Mouse (Mus musculus) limb, embryonic 13.5 days (tissue): ENCODE results near the gene Ptges3l. TPM values are rescaled to one million over a fixed set of nuclear protein-coding genes. Genes with fewer than 3 reads are reported as not detected.
"Not testable (repeated sequence)": the region's sequence is repeated elsewhere in the genome, so short reads cannot be mapped to it uniquely, and the experiment has no call there.

Source experiments
- ATAC-seq: fragments of 200-750 bp; cut with Nextera tagmentation; 2 replicates; pipeline ENCODE4 v1.8.0; 2017; ENCODE audit warnings: low read depth, moderate number of reproducible peaks, moderate TSS enrichment; ENCODE audit not compliant: low FRiP score
- H3K27ac ChIP-seq: fragments of 300-500 bp; sonication (generic); 2 replicates; pipeline ENCODE4 v1.5.1; 2015; ENCODE audit warnings: inconsistent platforms, mild to moderate bottlenecking, moderate library complexity
- H3K27me3 ChIP-seq: fragments of 300-500 bp; sonication (generic); 2 replicates; pipeline ENCODE4 v1.6.1; 2015; ENCODE audit warnings: mild to moderate bottlenecking, inconsistent platforms
- H3K36me3 ChIP-seq: fragments of 300-500 bp; sonication (generic); 2 replicates; pipeline ENCODE4 v1.6.1; 2015; ENCODE audit warnings: inconsistent platforms, mild to moderate bottlenecking, moderate library complexity
- H3K4me1 ChIP-seq: fragments of 300-500 bp; sonication (generic); 2 replicates; pipeline ENCODE4 v1.6.1; 2015; ENCODE audit warnings: inconsistent platforms
- H3K4me2 ChIP-seq: fragments of 300-500 bp; sonication (generic); replicated peaks from 2 replicates; pipeline ENCODE4 v1.6.1; 2015; ENCODE audit warnings: inconsistent platforms, mild to moderate bottlenecking, moderate library complexity
- H3K4me3 ChIP-seq: fragments of 300-500 bp; sonication (generic); 2 replicates; pipeline ENCODE4 v1.5.1; 2015; ENCODE audit warnings: moderate library complexity, mild to moderate bottlenecking, inconsistent platforms
- H3K9ac ChIP-seq: fragments of 300-500 bp; sonication (generic); 2 replicates; pipeline ENCODE4 v1.6.1; 2015; ENCODE audit warnings: mild to moderate bottlenecking, inconsistent platforms
- H3K9me3 ChIP-seq: fragments of 300-500 bp; sonication (generic); 2 replicates; pipeline ENCODE4 v1.6.1; 2016; ENCODE audit warnings: inconsistent platforms
- WGBS: fragments of 180-500 bp; shearing (Covaris S2); methylation state at CpG from one replicate; pipeline ENCODE4 v1.1.7; 2015; 5-methylcytosine and 5-hydroxymethylcytosine counted together
- microRNA-seq: library from miRNA; unstranded; fragments of <30 nt; microRNA quantifications from one replicate; pipeline ENCODE4, GENCODE M21; 2016
- polyA plus RNA-seq: library from polyadenylated mRNA; unstranded; fragments of >200 nt; fragmentation: Nextera tagmentation; extraction: Ambion mirVana; gene quantifications from 2 replicates; pipeline ENCODE4 v1.2.1, GENCODE M21; 2015

Gene Ptges3l
- polyA plus RNA-seq, 1 experiment from 2014 or later, result 15.3 TPM

- Histone ChIP-seq H3K9ac (no peak overlapping the region), H3K36me3 (peaks cover 35% of the 10 kb centered on the region), H3K4me2 (no peak overlapping the region), H3K27ac (no peak overlapping the region), H3K4me3 (no peak overlapping the region), H3K9me3 (no peaks in the 10 kb centered on the region), H3K27me3 (no peaks in the 10 kb centered on the region), H3K4me1 (peaks cover 7% of the 10 kb centered on the region)
- 88% methylated on average over 2 of the region's 2 CpGs for WGBS
- ATAC-seq, result no peak
These were observed 9.8 kb downstream of the Ptges3l start for GRCm38 (mm10) chr11:101415306-101415705.

- H3K4me1 ChIP-seq, result no peaks in the 10 kb centered on the region
- H3K36me3 ChIP-seq, result no peaks in the 10 kb centered on the region
- 6% methylated on average over 8 of the region's 8 CpGs for WGBS
- no peaks in the 10 kb centered on the region for H3K27me3 ChIP-seq
- H3K4me3 ChIP-seq, result no peak overlapping the region
- ATAC-seq, result no peak
- H3K9ac ChIP-seq, result no peak overlapping the region
- no peak overlapping the region for H3K4me2 ChIP-seq
- H3K9me3 ChIP-seq, result no peaks in the 10 kb centered on the region
- no peak overlapping the region for H3K27ac ChIP-seq
These were observed 30.0 kb downstream of the Ptges3l start for GRCm38 (mm10) chr11:101395110-101395509.

GRCm38 (mm10) chr11:101381817-101382216, 43.3 kb downstream of the Ptges3l start:
- Histone ChIP-seq H3K27ac (no peak overlapping the region), H3K9ac (no peak overlapping the region), H3K36me3 (no peaks in the 10 kb centered on the region), H3K27me3 (no peaks in the 10 kb centered on the region), H3K4me2 (no peak overlapping the region), H3K4me3 (no peak overlapping the region), H3K4me1 (no peaks in the 10 kb centered on the region), H3K9me3 (no peaks in the 10 kb centered on the region)
- no peak for ATAC-seq
- 19% methylated on average over 4 of the region's 4 CpGs for WGBS

GRCm38 (mm10) chr11:101378926-101379325, 46.2 kb downstream of the Ptges3l start:
- no peaks in the 10 kb centered on the region for H3K36me3 ChIP-seq
- no peaks in the 10 kb centered on the region for H3K27me3 ChIP-seq
- no peak overlapping the region for H3K9ac ChIP-seq
- H3K27ac ChIP-seq, result no peak overlapping the region
- WGBS, result 77% methylated on average over 6 of the region's 6 CpGs
- H3K9me3 ChIP-seq, result no peaks in the 10 kb centered on the region
- H3K4me3 ChIP-seq, result no peak overlapping the region
- H3K4me2 ChIP-seq, result no peak overlapping the region
- ATAC-seq, result no peak
- H3K4me1 ChIP-seq, result no peaks in the 10 kb centered on the region

GRCm38 (mm10) chr11:101378196-101378595, 46.9 kb downstream of the Ptges3l start:
- 91% methylated on average over 8 of the region's 8 CpGs for WGBS
- not testable (repeated sequence) for H3K27me3 ChIP-seq, H3K27ac ChIP-seq, H3K4me2 ChIP-seq, H3K9ac ChIP-seq, ATAC-seq, H3K4me3 ChIP-seq, H3K4me1 ChIP-seq, H3K9me3 ChIP-seq, H3K36me3 ChIP-seq

GRCm38 (mm10) chr11:101374421-101374938, 50.7 kb downstream of the Ptges3l start:
- no peaks in the 10 kb centered on the region for H3K27me3 ChIP-seq
- H3K4me3 ChIP-seq, result no peak overlapping the region
- no peak overlapping the region for H3K27ac ChIP-seq
- no peak for ATAC-seq
- H3K9ac ChIP-seq, result no peak overlapping the region
- H3K36me3 ChIP-seq, result no peaks in the 10 kb centered on the region
- H3K4me1 ChIP-seq, result no peaks in the 10 kb centered on the region
- 78% methylated on average over 7 of the region's 7 CpGs for WGBS
- H3K4me2 ChIP-seq, result no peak overlapping the region
- no peaks in the 10 kb centered on the region for H3K9me3 ChIP-seq

- WGBS, result 75% methylated on average over 5 of the region's 5 CpGs
- H3K4me2 ChIP-seq, result no peak overlapping the region
- ATAC-seq, result no peak
These were observed 55.0 kb downstream of the Ptges3l start for GRCm38 (mm10) chr11:101370141-101370540.

More at GRCm38 (mm10) chr11:101370141-101370540, 55.0 kb downstream of the Ptges3l start:
- Histone ChIP-seq H3K4me1 (no peaks in the 10 kb centered on the region), H3K27ac (no peak overlapping the region), H3K9me3 (no peaks in the 10 kb centered on the region), H3K9ac (no peak overlapping the region), H3K27me3 (no peaks in the 10 kb centered on the region), H3K4me3 (no peak overlapping the region), H3K36me3 (no peaks in the 10 kb centered on the region)

Small RNA genes within 50 kb of the gene (microRNA-seq; reads per million reads assigned to microRNA genes)
- gene Mir6929, result not detected

Other genes with a start within 250 kb of the Ptges3l start
- gene Ccr10, start 249.9 kb downstream of the Ptges3l start, polyA plus RNA-seq, result 0.10 TPM in 1 of 2 replicates, not detected in the other
- gene Ezh1, start 198.9 kb downstream of the Ptges3l start, polyA plus RNA-seq, result 14.6 and 17.5 TPM in 2 replicates
- gene Ramp2, start 179.3 kb downstream of the Ptges3l start, polyA plus RNA-seq, result 72.9 and 74.7 TPM in 2 replicates
- gene Vps25, start 171.6 kb downstream of the Ptges3l start, polyA plus RNA-seq, result 104 and 109 TPM in 2 replicates
- gene Wnk4, start 164.8 kb downstream of the Ptges3l start, polyA plus RNA-seq, result 8.5 and 10.2 TPM in 2 replicates
- gene Cntd1, start 146.3 kb downstream of the Ptges3l start, polyA plus RNA-seq, result 1.7 and 1.9 TPM in 2 replicates
- gene Coa3, start 146.2 kb downstream of the Ptges3l start, polyA plus RNA-seq, result 172 and 175 TPM in 2 replicates
- 124 and 127 TPM in 2 replicates for gene Becn1, start 123.0 kb downstream of the Ptges3l start, polyA plus RNA-seq
- gene Psme3, start 109.1 kb downstream of the Ptges3l start, polyA plus RNA-seq, result 136 and 144 TPM in 2 replicates
- 1.4 TPM in 2 replicates for gene Aoc2, start 100.3 kb downstream of the Ptges3l start, polyA plus RNA-seq
- gene Aoc3, start 94.7 kb downstream of the Ptges3l start, polyA plus RNA-seq, result 0.20 and 0.31 TPM in 2 replicates
- gene G6pc, start 57.8 kb downstream of the Ptges3l start, polyA plus RNA-seq, result not detected in 2 replicates
- 79.5 and 84.5 TPM in 2 replicates for gene Aarsd1, start 7.7 kb downstream of the Ptges3l start, polyA plus RNA-seq
- gene Gm27029, start 537 bp downstream of the Ptges3l start, polyA plus RNA-seq, result 11.5 and 12.6 TPM in 2 replicates
- 19.3 and 21.3 TPM in 2 replicates for gene Rundc1, start 248 bp downstream of the Ptges3l start, polyA plus RNA-seq
- gene Rpl27, start 17.0 kb upstream of the Ptges3l start, polyA plus RNA-seq, result 328 and 347 TPM in 2 replicates
- gene Ifi35, start 23.1 kb upstream of the Ptges3l start, polyA plus RNA-seq, result 8.3 and 9.5 TPM in 2 replicates
- 10.0 and 12.0 TPM in 2 replicates for gene Rnd2, start 39.7 kb upstream of the Ptges3l start, polyA plus RNA-seq
- 35.7 and 39.7 TPM in 2 replicates for gene Vat1, start 40.9 kb upstream of the Ptges3l start, polyA plus RNA-seq
- 12.1 and 13.6 TPM in 2 replicates for gene Brca1, start 126.6 kb upstream of the Ptges3l start, polyA plus RNA-seq
- 70.9 and 78.1 TPM in 2 replicates for gene Nbr1, start 126.8 kb upstream of the Ptges3l start, polyA plus RNA-seq
- gene Tmem106a, start 156.9 kb upstream of the Ptges3l start, polyA plus RNA-seq, result 3.2 and 3.6 TPM in 2 replicates
- gene Gm11634, start 173.9 kb upstream of the Ptges3l start, polyA plus RNA-seq, result not detected in 2 replicates
- 42.6 and 47.4 TPM in 2 replicates for gene Rdm1, start 201.9 kb upstream of the Ptges3l start, polyA plus RNA-seq
- 2.0 and 2.2 TPM in 2 replicates for gene Arl4d, start 240.2 kb upstream of the Ptges3l start, polyA plus RNA-seq